Mouse (Mus musculus) yolk sac, embryonic 10.5 days (tissue): ENCODE results near the gene Gm44502.

Source experiments
- DNase-seq: peaks from one replicate; pipeline ENCODE4 v3.0.0-alpha.2; 2017; ENCODE audit warnings: low spot score

Gene Gm44502

GRCm38 (mm10) chr15:89429352-89430221, at the start of gene Gm44502, which contains the start of the genes C730034F03Rik and Chkb:
Gm44502 (minus strand) TSS chr15:89429696.
C730034F03Rik (plus strand) TSS chr15:89429589.
Chkb (minus strand) TSS chr15:89429908.
- peak; percentile 94 for DNase-seq

- no peak for DNase-seq
Observed at GRCm38 (mm10) chr15:89478622-89479021, 49.1 kb upstream of the Gm44502 start.

DNA sequence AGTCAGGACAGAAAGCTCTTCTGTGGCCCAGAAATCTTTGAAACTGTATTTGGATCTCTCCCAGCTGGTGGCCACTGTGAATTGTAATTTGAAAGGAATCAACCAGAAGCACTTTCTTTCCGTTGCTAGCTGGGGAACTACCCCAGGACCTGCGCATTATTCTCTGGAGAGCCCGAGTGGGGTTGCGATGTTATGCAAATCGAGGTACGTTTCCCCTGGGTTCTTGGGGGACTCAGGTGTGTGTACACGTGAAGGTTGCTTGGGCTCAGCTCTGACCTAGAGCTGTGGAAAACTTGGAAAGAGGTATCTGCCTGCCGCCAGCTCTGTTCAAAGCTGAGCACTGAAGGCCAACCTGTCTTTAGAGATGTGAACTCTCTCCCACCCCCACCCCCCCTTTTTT, 48.3 kb upstream of the Gm44502 start:
- no peak for DNase-seq

DNA sequence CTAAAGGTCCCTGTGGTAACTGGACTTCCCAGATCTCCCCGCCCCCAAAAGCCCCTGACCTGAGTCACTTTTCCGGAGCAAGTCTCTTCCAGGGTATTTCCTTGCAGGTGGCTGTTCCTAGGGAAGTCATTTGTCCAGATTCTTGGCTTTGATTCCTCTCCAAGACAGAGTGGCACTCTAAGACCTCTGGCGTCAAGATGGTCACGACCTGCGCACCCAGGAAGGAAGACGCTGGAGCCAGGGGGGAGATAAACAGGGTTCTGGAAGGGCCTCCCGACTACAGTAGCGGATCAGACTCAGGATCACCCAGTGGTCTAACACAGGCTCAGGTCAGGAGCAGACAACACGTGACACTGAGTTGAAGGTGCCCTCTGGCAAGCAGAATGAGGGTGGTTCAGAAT, 47.6 kb upstream of the Gm44502 start, which contains the start of gene Arsa:
Gene Arsa (minus strand): TSS at position 335 of the 401 bp plus-strand sequence.
- DNase-seq, result no peak

DNA sequence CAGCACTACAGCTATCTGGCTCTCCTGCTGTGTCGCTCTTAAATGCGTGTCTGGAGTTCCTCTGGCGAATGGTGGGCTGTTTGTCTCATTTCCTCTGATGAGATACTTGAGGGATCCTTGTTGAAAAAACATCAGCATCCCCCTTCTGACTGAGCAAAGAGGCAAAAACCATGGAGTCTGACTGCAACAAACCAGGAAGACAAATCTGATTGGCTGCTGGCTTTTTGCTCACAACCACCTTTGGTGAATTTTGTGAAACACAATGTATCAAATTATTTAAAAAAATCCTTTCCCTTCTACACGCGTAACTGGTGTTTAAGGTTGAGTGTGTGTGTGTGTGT, 46.9 kb upstream of the Gm44502 start:
- DNase-seq, result no peak

DNA sequence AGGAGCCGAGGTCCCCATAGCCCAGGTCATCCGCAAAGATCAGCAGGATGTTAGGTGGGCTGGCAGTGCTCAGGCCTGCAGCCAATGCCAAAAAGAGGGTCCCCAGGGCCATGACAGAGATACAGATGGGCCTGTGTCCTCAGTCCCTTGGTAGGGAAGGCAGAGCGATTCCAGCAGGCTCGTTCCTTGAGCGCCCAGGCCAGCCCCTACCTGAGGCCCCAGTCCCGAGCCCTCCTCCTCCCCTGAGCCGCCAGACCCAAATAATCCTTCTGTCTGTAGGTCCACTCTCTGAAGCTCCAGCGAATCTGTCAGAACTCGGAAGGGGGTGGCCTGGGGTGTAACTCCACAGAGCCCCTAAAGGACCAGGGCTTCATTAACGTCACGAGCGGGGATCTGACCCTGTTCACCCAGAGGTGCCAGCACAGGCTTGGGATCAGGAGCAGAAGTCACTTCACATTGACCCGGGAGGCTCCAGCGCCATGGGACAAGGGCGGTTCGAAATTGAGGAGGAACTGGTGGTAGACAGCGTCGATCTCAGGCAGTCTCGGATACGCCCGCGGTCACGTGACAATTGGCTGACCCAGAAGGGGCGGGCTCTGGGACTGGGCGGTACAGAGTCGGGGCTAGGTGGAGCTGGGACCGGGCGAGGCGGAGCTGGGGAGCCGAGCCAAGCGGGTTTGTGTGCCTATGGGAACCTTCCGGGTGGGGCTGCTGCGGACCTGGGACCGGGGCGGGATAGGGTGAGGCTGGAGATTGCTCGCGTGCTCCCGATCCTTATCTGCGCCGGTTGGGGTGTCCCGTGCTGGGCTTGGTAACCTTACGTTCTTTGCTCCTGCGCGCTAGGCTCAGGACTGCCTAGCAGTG, 46.3 kb upstream of the Gm44502 start:
- DNase-seq, result peak; percentile 94

DNA sequence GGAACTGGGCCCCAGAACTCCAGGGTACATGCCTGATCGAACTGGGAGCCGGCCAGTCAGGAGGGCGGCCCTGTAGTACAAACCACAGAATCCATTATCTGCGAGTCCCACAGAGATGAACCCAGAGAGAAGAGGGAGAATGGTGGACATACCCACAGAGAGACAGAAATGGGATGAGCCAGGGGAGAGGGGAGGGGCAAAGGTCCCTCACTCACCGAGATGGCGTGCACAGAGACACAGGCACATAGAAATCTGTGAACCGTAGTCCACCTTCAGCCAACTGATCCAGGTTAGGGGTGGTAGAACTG, 45.8 kb upstream of the Gm44502 start:
- no peak for DNase-seq

- no peak for DNase-seq
Observed at GRCm38 (mm10) chr15:89474596-89475292, 45.2 kb upstream of the Gm44502 start.

DNA sequence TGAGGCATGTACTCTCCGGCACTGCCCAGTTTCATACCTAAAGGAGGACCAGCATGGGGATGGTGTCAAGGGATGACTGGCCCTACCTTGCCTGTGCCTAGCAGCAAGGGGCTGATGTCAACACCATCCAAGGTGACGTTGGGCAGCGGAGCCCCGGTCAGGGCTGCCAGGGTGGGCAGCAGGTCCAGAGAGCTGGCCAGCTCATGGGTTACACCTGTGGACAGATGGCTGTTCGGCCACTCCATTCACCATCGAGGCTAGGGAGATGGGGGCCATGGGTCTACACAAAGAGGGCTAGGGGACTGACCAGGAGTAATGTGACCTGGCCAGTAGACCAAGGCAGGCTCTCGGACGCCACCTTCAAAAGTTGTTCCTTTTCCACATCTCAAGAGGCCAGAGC, 44.4 kb upstream of the Gm44502 start:
- no peak for DNase-seq

GRCm38 (mm10) chr15:89473370-89473769, 43.9 kb upstream of the Gm44502 start:
- no peak for DNase-seq

DNA sequence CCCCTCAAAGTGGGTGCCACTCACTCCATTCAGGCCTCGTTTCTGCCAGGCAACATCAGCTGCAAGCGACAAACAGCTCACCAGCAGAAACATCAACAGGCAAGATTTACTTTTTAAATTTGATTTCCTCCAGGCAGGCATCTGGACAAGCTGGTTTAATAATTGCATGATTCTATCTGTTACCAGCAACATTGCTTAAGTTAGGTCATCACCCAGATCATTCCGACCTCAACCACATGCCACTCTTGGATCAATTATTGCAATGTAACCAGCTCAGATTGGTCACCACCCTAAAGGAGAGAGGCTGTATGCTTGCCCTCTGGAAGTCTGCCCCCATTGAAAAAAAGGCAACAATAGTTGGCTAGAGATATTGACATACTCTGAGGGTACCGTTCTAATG, 42.0 kb upstream of the Gm44502 start:
- DNase-seq, result no peak

DNA sequence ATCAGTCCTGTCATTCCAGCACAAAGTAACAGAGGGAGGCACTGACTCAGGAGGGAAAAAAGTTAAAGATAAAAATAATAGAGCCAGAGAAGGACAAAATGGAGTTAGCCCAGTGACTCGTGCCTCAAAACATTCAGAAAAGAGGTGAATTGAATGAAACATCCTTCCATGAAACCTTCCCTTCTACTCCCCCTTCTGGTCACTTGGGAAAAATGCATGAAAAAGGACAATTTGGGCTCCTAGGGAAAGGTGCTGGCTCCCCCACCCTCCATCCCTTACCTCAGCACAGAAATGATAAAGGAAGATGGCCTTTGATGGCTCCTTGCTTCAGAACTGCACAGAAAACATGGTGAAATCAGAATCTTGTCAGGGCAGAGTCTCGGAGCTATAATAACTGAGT, 39.1 kb upstream of the Gm44502 start:
- no peak for DNase-seq

GRCm38 (mm10) chr15:89465052-89465451, 35.6 kb upstream of the Gm44502 start:
- no peak for DNase-seq

DNA sequence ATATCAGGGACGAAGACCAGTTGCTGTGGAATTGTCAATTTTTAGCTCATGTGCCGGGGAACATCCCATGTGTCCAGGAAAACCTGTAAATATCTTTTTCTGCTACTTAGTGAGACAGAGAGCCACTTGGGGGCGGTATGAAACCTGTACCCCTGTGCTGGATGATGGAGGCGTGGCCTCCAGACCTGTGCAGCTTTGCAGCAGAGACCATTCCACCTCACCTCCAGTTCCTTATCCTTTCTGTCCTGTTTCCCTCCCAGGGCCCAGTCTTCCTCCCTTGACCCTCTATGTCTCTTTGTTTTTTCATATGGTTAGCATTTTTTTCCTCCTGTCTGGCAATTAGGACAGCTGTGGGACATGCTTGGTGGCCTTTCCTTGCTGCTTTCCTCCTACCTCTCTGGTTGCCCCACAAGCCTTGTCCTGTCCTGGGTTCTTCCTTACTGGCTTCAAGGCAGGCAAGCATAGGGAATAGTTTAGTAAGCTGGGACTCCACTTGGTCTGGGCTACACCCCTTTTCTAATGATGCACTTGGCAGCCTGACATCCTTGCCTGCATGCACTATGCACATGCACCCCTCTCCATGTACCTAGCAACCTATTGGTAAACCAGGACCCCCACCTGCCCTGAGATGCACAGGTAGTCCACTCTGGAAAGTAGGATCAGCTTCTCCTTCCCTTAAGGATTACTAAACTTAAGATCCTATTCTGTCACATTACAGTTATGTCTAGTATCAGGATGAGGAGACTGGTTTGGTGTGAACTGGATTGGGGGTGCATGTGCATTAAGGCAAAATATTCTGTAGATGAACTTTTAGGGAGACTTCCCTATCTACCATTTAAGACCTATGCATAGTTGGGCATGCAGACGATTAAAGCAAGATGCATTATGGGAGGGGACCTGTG, 34.1 kb upstream of the Gm44502 start:
- no peak for DNase-seq

DNA sequence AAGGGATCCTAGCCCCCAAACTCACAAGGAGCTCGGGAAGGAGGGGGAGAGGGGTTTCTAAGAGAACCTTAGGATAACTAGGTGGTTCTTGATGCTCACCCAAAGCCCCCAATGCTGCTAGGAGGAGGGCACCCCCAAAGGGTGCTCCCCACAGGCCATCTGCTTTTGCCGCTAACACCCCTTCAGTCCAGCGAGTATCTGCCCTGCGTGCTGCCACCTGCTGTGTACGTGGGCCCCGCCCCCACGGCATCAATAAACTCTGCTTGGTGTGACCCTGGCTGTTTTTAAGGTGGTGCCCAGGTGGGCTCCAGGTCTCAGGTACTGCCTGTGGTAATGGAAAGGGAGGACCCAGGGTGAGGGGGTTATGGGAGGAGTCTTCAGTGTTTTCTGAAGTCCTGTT, 32.7 kb upstream of the Gm44502 start:
- DNase-seq, result no peak

DNA sequence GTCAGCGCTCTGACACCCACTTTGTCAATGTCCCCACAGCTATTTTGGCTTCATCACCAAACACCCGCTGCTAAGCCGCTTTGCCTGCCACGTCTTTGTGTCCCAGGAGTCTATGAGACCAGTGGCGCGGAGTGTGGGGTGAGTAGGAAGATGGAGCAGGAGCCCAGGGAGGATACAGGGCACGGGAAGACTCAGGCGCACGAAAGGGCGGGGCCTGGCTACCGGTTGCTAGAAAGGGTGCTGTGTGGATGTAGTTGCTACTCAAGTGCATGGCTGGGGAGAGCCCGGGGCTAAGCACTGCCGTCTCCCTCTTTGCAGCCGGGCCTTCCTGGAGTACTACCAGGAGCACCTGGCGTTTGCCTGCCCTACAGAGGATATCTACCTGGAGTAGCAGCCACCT, 31.8 kb upstream of the Gm44502 start:
- DNase-seq, result no peak

DNA sequence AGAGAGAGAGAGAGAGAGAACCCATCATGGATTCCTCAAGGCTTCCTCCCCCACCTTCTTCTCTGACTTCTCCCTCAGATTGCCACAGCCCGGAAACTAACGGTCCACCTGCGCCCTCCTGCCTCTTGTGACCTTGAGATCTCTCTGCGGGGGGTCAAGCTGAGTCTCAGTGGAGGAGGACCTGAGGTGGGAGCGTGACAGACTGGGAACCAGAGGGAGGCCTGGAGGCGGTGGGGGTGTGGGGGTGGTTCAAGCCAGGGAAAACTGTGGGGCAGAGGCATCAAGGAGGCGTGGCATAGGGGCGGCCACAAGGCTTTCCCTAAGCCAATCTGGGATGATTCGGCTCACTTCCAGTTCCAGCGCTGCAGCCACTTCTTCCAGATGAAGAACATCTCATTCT, 30.8 kb upstream of the Gm44502 start:
- DNase-seq, result no peak

DNA sequence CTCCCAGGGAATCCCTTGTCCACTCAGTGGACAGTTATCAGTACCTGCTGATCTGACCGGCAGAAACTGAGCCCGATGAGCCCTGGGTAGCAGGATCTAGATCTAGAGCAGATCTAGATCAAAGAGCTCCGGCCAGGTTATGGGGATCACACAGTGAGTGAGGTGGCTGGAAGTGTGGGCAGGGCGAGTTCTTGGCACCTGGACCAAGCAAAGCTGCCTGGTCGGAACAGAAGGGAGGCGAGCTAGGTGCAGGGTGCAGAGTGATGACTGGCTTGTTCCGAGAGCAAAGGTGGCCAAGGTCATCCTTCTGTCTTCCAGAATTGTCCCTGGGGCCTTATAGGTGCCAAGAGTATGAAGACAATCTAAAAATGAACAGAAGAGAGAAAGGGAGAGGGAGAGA, 30.3 kb upstream of the Gm44502 start:
- no peak for DNase-seq

- DNase-seq, result no peak
Observed at GRCm38 (mm10) chr15:89458942-89459341, 29.4 kb upstream of the Gm44502 start.

DNA sequence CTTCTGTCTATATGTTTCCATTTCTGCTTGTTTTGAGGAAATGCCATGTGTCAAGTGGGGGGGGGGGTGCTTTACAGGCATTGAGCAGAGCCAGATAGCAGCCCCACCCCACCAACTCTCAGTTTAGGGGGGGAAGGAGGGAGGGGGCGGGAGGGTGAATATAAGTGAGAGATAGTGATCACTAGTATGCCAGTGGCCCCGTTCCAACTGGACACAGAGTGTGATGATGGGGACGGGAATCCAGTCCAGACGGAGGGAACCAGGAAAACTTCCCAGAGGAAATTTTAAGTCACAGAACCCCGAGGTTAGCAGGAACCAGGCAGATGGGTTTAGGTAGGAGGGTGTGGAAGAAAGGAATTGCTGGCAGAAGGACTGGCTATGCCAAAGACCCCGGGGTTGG, 26.1 kb upstream of the Gm44502 start:
- DNase-seq, result no peak

- no peak for DNase-seq
Observed at GRCm38 (mm10) chr15:89454857-89455256, 25.4 kb upstream of the Gm44502 start.
